Mouse (Mus musculus) ES-Bruce4 (cell line): ENCODE results near the gene Shq1.

Experiments
- CTCF ChIP-seq: IDR thresholded peaks from one replicate; pipeline ENCODE4 v1.8.1; 2011; ENCODE audit warnings: low read depth, low read length
- EP300 ChIP-seq: IDR thresholded peaks from 2 replicates; pipeline ENCODE4 v1.6.1; 2011; ENCODE audit warnings: low read depth, low read length; ENCODE audit not compliant: insufficient read depth
- POLR2A ChIP-seq: IDR thresholded peaks from one replicate; pipeline ENCODE4 v1.8.1; 2011; ENCODE audit warnings: low read length; ENCODE audit not compliant: insufficient read depth

- TF ChIP-seq CTCF, result no peak
- TF ChIP-seq POLR2A, result no peak
- TF ChIP-seq EP300, result no peak
Measured at GRCm38 (mm10) chr6:100705366-100705811, 34.4 kb upstream of the Shq1 start.
